Mouse (Mus musculus) adipose tissue, adult 10 weeks (tissue): ENCODE results near the gene Efcab14. TPM values are rescaled to one million over a fixed set of nuclear protein-coding genes. Genes with fewer than 3 reads are reported as not detected.

Source experiments
- polyA plus RNA-seq: library from polyadenylated mRNA; stranded (reverse); fragments of 350-450 nt; fragmentation: Illumina TruSeq; extraction: RNeasy Lipid Tissue Mini Kit (QIAGEN cat#74804); gene quantifications from one replicate; pipeline ENCODE4 v1.2.3, GENCODE M21; 2014; ENCODE audit warnings: low read depth, low replicate concordance

Efcab14 gene
- 27.6 TPM for polyA plus RNA-seq

DNA sequence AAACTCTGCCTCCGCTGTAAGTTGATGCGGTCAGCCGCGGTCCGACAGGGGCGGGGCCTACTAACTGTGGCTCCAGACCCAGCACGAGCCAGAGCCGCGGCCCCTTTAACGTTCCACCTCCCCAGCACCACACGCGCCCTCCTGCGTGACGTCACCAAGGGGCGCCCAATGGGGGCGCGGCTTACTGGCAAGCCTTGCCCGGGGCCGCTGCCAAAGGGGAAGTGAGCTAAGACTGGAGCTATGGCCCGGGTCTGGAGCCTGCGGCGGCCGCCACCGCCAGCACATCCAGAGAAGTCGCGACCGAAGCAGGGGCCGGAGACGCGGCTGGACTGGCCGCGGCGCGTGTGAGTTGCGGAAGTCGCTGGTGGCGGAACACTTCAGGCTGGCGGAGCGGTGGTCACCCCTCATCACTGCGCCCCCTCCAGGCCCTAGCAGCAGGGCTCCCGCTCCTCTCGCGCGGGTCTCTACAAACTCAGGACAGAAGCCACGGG, at the start of gene Efcab14:
Efcab14 (plus strand) TSS at position 194 of the 491 bp plus-strand sequence.

DNA sequence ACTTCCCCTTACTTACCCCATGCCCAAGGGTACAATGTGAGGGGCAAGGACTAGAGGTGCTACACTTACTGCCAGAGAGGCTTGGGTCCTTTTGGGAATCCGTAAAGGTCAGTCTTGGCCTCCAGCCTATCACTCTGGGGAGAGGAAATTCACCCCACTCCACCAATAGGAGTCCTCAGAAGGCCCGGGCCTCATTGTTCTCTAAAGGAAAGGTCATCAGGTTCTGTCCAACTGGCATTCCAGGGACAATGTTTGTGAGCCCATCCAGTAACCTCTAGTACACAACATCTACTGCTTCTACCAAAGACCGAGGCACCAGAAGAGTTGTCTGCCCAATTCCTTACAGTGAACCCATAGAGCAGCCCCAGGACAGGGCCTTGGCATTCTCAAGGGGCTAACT, 43.4 kb downstream of the Efcab14 start, which contains the start of gene Tex38:
Tex38 (minus strand) TSS at position 101 of the 400 bp plus-strand sequence.

DNA sequence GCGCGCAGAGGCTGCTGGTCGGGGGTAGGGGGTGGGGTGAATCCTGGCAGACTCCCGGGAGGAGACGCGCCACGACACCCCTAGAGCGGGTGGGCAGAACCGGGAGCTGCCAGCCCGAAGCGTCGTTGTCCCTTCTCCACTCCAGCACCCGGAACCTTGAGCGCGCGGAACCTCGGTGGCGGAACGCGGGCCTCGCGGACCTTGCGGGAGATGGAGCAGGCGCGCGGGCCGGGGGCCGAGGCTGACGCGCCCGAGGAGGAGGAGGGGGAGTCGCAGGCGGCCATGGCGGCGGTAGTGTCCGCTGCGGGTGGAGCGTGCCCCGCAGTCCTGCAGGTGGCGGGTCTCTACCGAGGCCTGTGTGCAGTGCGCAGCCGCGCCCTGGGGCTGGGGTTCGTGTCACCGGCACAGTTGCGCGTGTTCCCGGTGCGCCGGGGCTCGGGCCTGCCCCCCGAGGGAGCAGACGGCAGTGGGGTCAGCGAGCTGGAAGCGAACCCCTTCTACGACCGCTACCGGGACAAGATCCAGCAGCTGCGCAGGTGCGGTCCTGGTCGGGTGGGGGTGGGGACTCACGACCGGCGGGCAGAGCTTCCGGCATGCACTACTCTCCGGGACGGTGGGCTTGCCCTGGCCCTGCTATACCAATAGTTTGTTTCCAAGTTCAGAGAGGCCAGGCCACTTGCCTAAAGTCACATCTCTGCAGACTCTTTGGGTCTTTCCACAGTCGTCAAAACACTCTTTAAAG, 47.4 kb downstream of the Efcab14 start, which contains the start of gene Atpaf1:
Atpaf1 (plus strand) TSS at position 44 of the 742 bp plus-strand sequence.

Other genes starting within 250 kb of the Efcab14 start
- gene Cyp4a14, start 241.6 kb upstream of the Efcab14 start, polyA plus RNA-seq: not detected
- not detected for gene Cyp4a10, start 219.5 kb upstream of the Efcab14 start, polyA plus RNA-seq
- gene Cyp4a31, start 174.1 kb upstream of the Efcab14 start, polyA plus RNA-seq: not detected
- not detected for gene Cyp4a32, start 136.8 kb upstream of the Efcab14 start, polyA plus RNA-seq
- gene Cyp4b1, start 90.0 kb upstream of the Efcab14 start, polyA plus RNA-seq: 36.2 TPM
- gene Tex38, start 43.3 kb downstream of the Efcab14 start, polyA plus RNA-seq: 2.5 TPM
- gene Atpaf1, start 47.1 kb downstream of the Efcab14 start, polyA plus RNA-seq: 21.0 TPM
- gene Mob3c, start 90.3 kb downstream of the Efcab14 start, polyA plus RNA-seq: 12.0 TPM
- 30.8 TPM for gene Mknk1, start 101.5 kb downstream of the Efcab14 start, polyA plus RNA-seq
- not detected for gene Kncn, start 146.7 kb downstream of the Efcab14 start, polyA plus RNA-seq
- 0.37 TPM for gene 6430628N08Rik, start 152.9 kb downstream of the Efcab14 start, polyA plus RNA-seq
- not detected for gene Dmbx1, start 202.2 kb downstream of the Efcab14 start, polyA plus RNA-seq